Mouse (Mus musculus): Measurements from ENCODE around the gene Sema3g. TPM values are rescaled to one million over a fixed set of nuclear protein-coding genes. Genes with fewer than 3 reads are reported as not detected.

Gene Sema3g
- polyA plus RNA-seq, 1 experiment: not detected

- Histone ChIP-seq H3K27ac (ENCODE audit: insufficient read depth, low read depth, low read length) (no peak overlapping the region), H3K4me1 (ENCODE audit: control insufficient read depth, insufficient read depth, low read length) (peaks cover 5% of the 10 kb centered on the region), H3K4me3 (ENCODE audit: insufficient read depth, low read depth, low read length) (no peak overlapping the region)
- 88% methylated on average over 3 of the region's 3 CpGs for WGBS
- TF ChIP-seq CTCF (IDR thresholded peaks at IDR 0.05; ENCODE audit: insufficient read depth, low read depth, low read length): no peak
- TF ChIP-seq POLR2A (IDR thresholded peaks at IDR 0.05; ENCODE audit: insufficient read depth, low read depth, low read length): no peak
Observed at GRCm38 (mm10) chr14:31212499-31212898, 5.2 kb upstream of the Sema3g start.

GRCm38 (mm10) chr14:31213868-31214267, 3.8 kb upstream of the Sema3g start:
- no peak overlapping the region for H3K4me3 ChIP-seq (ENCODE audit: insufficient read depth, low read depth, low read length)
- 78% methylated on average over 8 of the region's 8 CpGs for WGBS
- no peak for TF ChIP-seq POLR2A (IDR thresholded peaks at IDR 0.05; ENCODE audit: insufficient read depth, low read depth, low read length)
- TF ChIP-seq CTCF (IDR thresholded peaks at IDR 0.05; ENCODE audit: insufficient read depth, low read depth, low read length): no peak
- H3K27ac ChIP-seq (ENCODE audit: insufficient read depth, low read depth, low read length): no peak overlapping the region
- peaks cover 9% of the 10 kb centered on the region for H3K4me1 ChIP-seq (ENCODE audit: control insufficient read depth, insufficient read depth, low read length)

- no peak overlapping the region for H3K27ac ChIP-seq (ENCODE audit: insufficient read depth, low read depth, low read length)
- H3K4me1 ChIP-seq (ENCODE audit: control insufficient read depth, insufficient read depth, low read length): peaks cover 9% of the 10 kb centered on the region
- WGBS: 97% methylated on average over 3 of the region's 3 CpGs
- TF ChIP-seq POLR2A (IDR thresholded peaks at IDR 0.05; ENCODE audit: insufficient read depth, low read depth, low read length): no peak
- no peak for TF ChIP-seq CTCF (IDR thresholded peaks at IDR 0.05; ENCODE audit: insufficient read depth, low read depth, low read length)
- H3K4me3 ChIP-seq (ENCODE audit: insufficient read depth, low read depth, low read length): no peak overlapping the region
Observed at GRCm38 (mm10) chr14:31214684-31215083, 3.0 kb upstream of the Sema3g start.

- peak; percentile 72 for TF ChIP-seq CTCF (IDR thresholded peaks at IDR 0.05; ENCODE audit: insufficient read depth, low read depth, low read length)
- TF ChIP-seq POLR2A (IDR thresholded peaks at IDR 0.05; ENCODE audit: insufficient read depth, low read depth, low read length): no peak
- Histone ChIP-seq H3K4me3 (ENCODE audit: insufficient read depth, low read depth, low read length) (no peak overlapping the region), H3K27ac (ENCODE audit: insufficient read depth, low read depth, low read length) (no peak overlapping the region), H3K4me1 (ENCODE audit: control insufficient read depth, insufficient read depth, low read length) (peaks cover 9% of the 10 kb centered on the region)
- 31% methylated on average over 15 of the region's 15 CpGs for WGBS
Observed at GRCm38 (mm10) chr14:31215157-31216002, 2.3 kb upstream of the Sema3g start.

- Histone ChIP-seq H3K4me1 (ENCODE audit: control insufficient read depth, insufficient read depth, low read length) (peaks cover 9% of the 10 kb centered on the region), H3K27ac (ENCODE audit: insufficient read depth, low read depth, low read length) (no peak within 1 kb of the TSS), H3K4me3 (ENCODE audit: insufficient read depth, low read depth, low read length) (no peak within 1 kb of the TSS)
- 87% methylated on average over 2 of the region's 2 CpGs for WGBS
- TF ChIP-seq POLR2A (IDR thresholded peaks at IDR 0.05; ENCODE audit: insufficient read depth, low read depth, low read length): no peak
- TF ChIP-seq CTCF (IDR thresholded peaks at IDR 0.05; ENCODE audit: insufficient read depth, low read depth, low read length): no peak
Observed at GRCm38 (mm10) chr14:31216846-31217245, 814 bp upstream of the Sema3g start, which contains the start of gene Nisch. Nisch (minus strand) TSS chr14:31216946.

- WGBS: 22% methylated on average over 4 of the region's 4 CpGs
- H3K4me3 ChIP-seq (ENCODE audit: insufficient read depth, low read depth, low read length): no peak overlapping the region
- H3K27ac ChIP-seq (ENCODE audit: insufficient read depth, low read depth, low read length): no peak overlapping the region
- TF ChIP-seq POLR2A (IDR thresholded peaks at IDR 0.05; ENCODE audit: insufficient read depth, low read depth, low read length) (no peak), CTCF (IDR thresholded peaks at IDR 0.05; ENCODE audit: insufficient read depth, low read depth, low read length) (no peak)
- H3K4me1 ChIP-seq (ENCODE audit: control insufficient read depth, insufficient read depth, low read length): peaks cover 34% of the 10 kb centered on the region
Observed at GRCm38 (mm10) chr14:31226978-31227377, 9.3 kb downstream of the Sema3g start.

GRCm38 (mm10) chr14:31228234-31228633, 10.6 kb downstream of the Sema3g start:
- Histone ChIP-seq H3K4me1 (ENCODE audit: control insufficient read depth, insufficient read depth, low read length) (peaks cover 34% of the 10 kb centered on the region), H3K4me3 (ENCODE audit: insufficient read depth, low read depth, low read length) (no peak overlapping the region), H3K27ac (ENCODE audit: insufficient read depth, low read depth, low read length) (no peak overlapping the region)
- 81% methylated on average over 6 of the region's 6 CpGs for WGBS
- TF ChIP-seq POLR2A (IDR thresholded peaks at IDR 0.05; ENCODE audit: insufficient read depth, low read depth, low read length): no peak
- no peak for TF ChIP-seq CTCF (IDR thresholded peaks at IDR 0.05; ENCODE audit: insufficient read depth, low read depth, low read length)

GRCm38 (mm10) chr14:31230442-31230841, 12.8 kb downstream of the Sema3g start:
- no peak overlapping the region for H3K27ac ChIP-seq (ENCODE audit: insufficient read depth, low read depth, low read length)
- H3K4me1 ChIP-seq (ENCODE audit: control insufficient read depth, insufficient read depth, low read length): peaks cover 35% of the 10 kb centered on the region
- H3K4me3 ChIP-seq (ENCODE audit: insufficient read depth, low read depth, low read length): no peak overlapping the region
- TF ChIP-seq POLR2A (IDR thresholded peaks at IDR 0.05; ENCODE audit: insufficient read depth, low read depth, low read length): no peak
- no peak for TF ChIP-seq CTCF (IDR thresholded peaks at IDR 0.05; ENCODE audit: insufficient read depth, low read depth, low read length)
- WGBS: 46% methylated on average over 8 of the region's 8 CpGs

GRCm38 (mm10) chr14:31232404-31233069, 14.9 kb downstream of the Sema3g start:
- 78% methylated on average over 13 of the region's 13 CpGs for WGBS
- TF ChIP-seq POLR2A (IDR thresholded peaks at IDR 0.05; ENCODE audit: insufficient read depth, low read depth, low read length) (no peak), CTCF (IDR thresholded peaks at IDR 0.05; ENCODE audit: insufficient read depth, low read depth, low read length) (no peak)
- peaks cover 25% of the 10 kb centered on the region for H3K4me1 ChIP-seq (ENCODE audit: control insufficient read depth, insufficient read depth, low read length)
- H3K4me3 ChIP-seq (ENCODE audit: insufficient read depth, low read depth, low read length): no peak overlapping the region
- no peak overlapping the region for H3K27ac ChIP-seq (ENCODE audit: insufficient read depth, low read depth, low read length)
